ENCODE assay signal across 8 mouse cellular contexts in the genomic region with DNA sequence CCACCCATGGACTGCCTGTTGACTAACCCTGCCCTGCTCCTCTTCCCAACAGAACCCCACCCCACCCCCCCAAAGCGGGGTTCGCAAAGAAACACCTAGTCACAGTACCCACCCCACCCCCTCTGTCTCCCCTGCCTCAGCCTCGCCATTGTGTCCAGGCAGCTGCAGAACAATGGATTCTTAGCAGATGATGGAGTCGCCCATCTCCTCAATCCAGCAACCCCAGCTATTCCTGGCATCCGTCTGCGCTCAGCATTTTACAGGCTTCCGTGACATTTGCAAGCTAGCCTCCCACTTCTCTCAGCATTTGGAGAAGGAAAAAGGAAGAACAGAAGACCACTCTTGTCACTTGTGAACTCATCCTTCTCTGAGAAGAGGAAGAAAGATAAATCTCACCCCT. TPM values are rescaled to one million over a fixed set of nuclear protein-coding genes. Genes with fewer than 3 reads are reported as not detected.
DNase-seq lines count a peak whose midpoint lies in the region; ATAC-seq lines count a peak whose summit lies in the region.

No protein-coding gene starts in this region.

- no peaks in the 10 kb centered on the region for H3K9me3 ChIP-seq in kidney, embryonic 14.5 days (ENCODE audit: control insufficient read depth, low read length)
- no peaks in the 10 kb centered on the region for H3K9me3 ChIP-seq in forebrain, embryonic 13.5 days (replicated peaks)
- no peaks in the 10 kb centered on the region for H3K9me3 ChIP-seq in midbrain, embryonic 13.5 days

- H3K27me3 ChIP-seq in kidney, embryonic 14.5 days (ENCODE audit: control insufficient read depth, insufficient read depth, low read length) = no peaks in the 10 kb centered on the region
- H3K27me3 ChIP-seq in forebrain, embryonic 13.5 days = no peaks in the 10 kb centered on the region
- H3K27me3 ChIP-seq in midbrain, embryonic 13.5 days = no peaks in the 10 kb centered on the region

- no peaks in the 10 kb centered on the region for H3K4me1 ChIP-seq in kidney, embryonic 14.5 days (ENCODE audit: control insufficient read depth, insufficient read depth, low read length)
- 0 out of 2 replicates have a peak, but pooled peaks cover 6% of the 10 kb centered on the region for H3K4me1 ChIP-seq in forebrain, embryonic 13.5 days
- peaks cover 10% of the 10 kb centered on the region for H3K4me1 ChIP-seq in midbrain, embryonic 13.5 days (replicated peaks)

- H3K4me3 ChIP-seq in kidney, embryonic 14.5 days (ENCODE audit: low read length) = no peak overlapping the region
- H3K4me3 ChIP-seq in forebrain, embryonic 13.5 days = no peak overlapping the region; the same call in 1 of the 2 replicates
- H3K4me3 ChIP-seq in midbrain, embryonic 13.5 days (replicated peaks) = peak overlapping the region; percentile 11

- no peak overlapping the region for H3K9ac ChIP-seq in kidney, embryonic 14.5 days (ENCODE audit: low read depth, low read length)
- H3K9ac ChIP-seq in forebrain, embryonic 13.5 days = no peak overlapping the region
- H3K9ac ChIP-seq in midbrain, embryonic 13.5 days (replicated peaks) = peak overlapping the region; percentile 39

- WGBS in kidney, embryonic 14.5 days = 20% methylated on average over 7 of the region's 7 CpGs
- 12% methylated on average over 7 of the region's 7 CpGs for WGBS in forebrain, embryonic 13.5 days
- 3% methylated on average over 7 of the region's 7 CpGs for WGBS in midbrain, embryonic 13.5 days

- no peaks in the 10 kb centered on the region for H3K36me3 ChIP-seq in kidney, embryonic 14.5 days (ENCODE audit: control insufficient read depth, insufficient read depth, low read length)
- H3K36me3 ChIP-seq in forebrain, embryonic 13.5 days (ENCODE audit: poor library complexity, severe bottlenecking) = no peaks in the 10 kb centered on the region
- no peaks in the 10 kb centered on the region for H3K36me3 ChIP-seq in midbrain, embryonic 13.5 days

- no peak overlapping the region for H3K27ac ChIP-seq in kidney, embryonic 14.5 days (ENCODE audit: low read depth, low read length)
- no peak overlapping the region for H3K27ac ChIP-seq in forebrain, embryonic 13.5 days
- peak overlapping the region; percentile 30; the same call in 1 of the 2 replicates for H3K27ac ChIP-seq in midbrain, embryonic 13.5 days

- no peak for ATAC-seq in kidney, embryonic 14.5 days (ENCODE audit: low FRiP score, low TSS enrichment)
- ATAC-seq in forebrain, embryonic 13.5 days = no peak
- no peak for ATAC-seq in midbrain, embryonic 13.5 days

- peak overlapping the region; percentile 13 for H3K4me2 ChIP-seq in kidney, embryonic 14.5 days (replicated peaks; ENCODE audit: low read depth, low read length)
- H3K4me2 ChIP-seq in forebrain, embryonic 13.5 days = peak overlapping the region; percentile 25; the same call in 1 of the 2 replicates
- peak overlapping the region; percentile 41 for H3K4me2 ChIP-seq in midbrain, embryonic 13.5 days (replicated peaks)

- DNase-seq in kidney, adult 11 months = no peak
- DNase-seq in R1 (ENCODE audit: low read depth, low spot score) = peak; percentile 76
- DNase-seq in ovary, postnatal 10 days (ENCODE audit: low spot score) = no peak
- DNase-seq in thymus, postnatal 4 days = no peak
- DNase-seq in frontal cortex, postnatal 10 days (ENCODE audit: low spot score in 2 of 2) = no peak

RNA-seq across cellular contexts. Expression of a gene that starts 21.8 kb away (rescaled TPM):
- polyA plus RNA-seq in kidney, embryonic 14.5 days (2014; fragmentation: Nextera tagmentation; extraction: Ambion mirVana) = 154 and 156 TPM in 2 replicates
- polyA plus RNA-seq in forebrain, embryonic 13.5 days (2015; fragmentation: Nextera tagmentation; extraction: Ambion mirVana) = 128 and 142 TPM in 2 replicates
- 134 and 137 TPM in 2 replicates for polyA plus RNA-seq in midbrain, embryonic 13.5 days (2015; fragmentation: Nextera tagmentation; extraction: Ambion mirVana)

RNA-seq across cellular contexts. Expression of a gene that starts 27.4 kb away (rescaled TPM):
- 814 and 1,116 TPM in 2 replicates for polyA plus RNA-seq in kidney, embryonic 14.5 days (2014; fragmentation: Nextera tagmentation; extraction: Ambion mirVana)
- polyA plus RNA-seq in forebrain, embryonic 13.5 days (2015; fragmentation: Nextera tagmentation; extraction: Ambion mirVana) = 791 and 827 TPM in 2 replicates
- polyA plus RNA-seq in midbrain, embryonic 13.5 days (2015; fragmentation: Nextera tagmentation; extraction: Ambion mirVana) = 599 and 627 TPM in 2 replicates

RNA-seq across cellular contexts. Expression of a gene that starts 53.3 kb away (rescaled TPM):
- 40.9 and 96.4 TPM in 2 replicates for polyA plus RNA-seq in kidney, embryonic 14.5 days (2014; fragmentation: Nextera tagmentation; extraction: Ambion mirVana)
- polyA plus RNA-seq in forebrain, embryonic 13.5 days (2015; fragmentation: Nextera tagmentation; extraction: Ambion mirVana) = 97.5 and 106 TPM in 2 replicates
- 114 and 122 TPM in 2 replicates for polyA plus RNA-seq in midbrain, embryonic 13.5 days (2015; fragmentation: Nextera tagmentation; extraction: Ambion mirVana)
